Comparison of ENCODE assay signal across 9 mouse cellular contexts in genomic region chr16:33481148-33481547, GRCm38 (mm10). TPM values are rescaled to one million over a fixed set of nuclear protein-coding genes. Genes with fewer than 3 reads are reported as not detected.
DNase-seq lines count a peak whose midpoint lies in the region; ATAC-seq and TF ChIP-seq lines count a peak whose summit lies in the region.
"Had no signal": no experiment of that assay in that cellular context is flagged by ENCODE, and none has a peak within 500 bp of the region (broad histone marks: within the 10 kb centered on the region; RNA-seq: fewer than 3 reads in every experiment).

No protein-coding gene starts in this region.

- H3K36me3 ChIP-seq in intestine, embryonic 14.5 days (ENCODE audit: control insufficient read depth, insufficient read depth, low read length) = peaks cover 32% of the 10 kb centered on the region
- peaks cover 9% of the 10 kb centered on the region; the same call in 1 of the 2 replicates for H3K36me3 ChIP-seq in intestine, embryonic 15.5 days
- peaks cover 53% of the 10 kb centered on the region for H3K36me3 ChIP-seq in E14TG2a.4 (ENCODE audit: insufficient read depth, low read length)

- no peaks in the 10 kb centered on the region for H3K27me3 ChIP-seq in intestine, embryonic 14.5 days (replicated peaks; ENCODE audit: control insufficient read depth, insufficient read depth, low read length)
- no peaks in the 10 kb centered on the region for H3K27me3 ChIP-seq in intestine, embryonic 15.5 days (replicated peaks)
- no peaks in the 10 kb centered on the region for H3K27me3 ChIP-seq in E14TG2a.4 (ENCODE audit: insufficient read depth, low read length)
- H3K27me3 ChIP-seq: megakaryocyte, embryonic 14.5 days had no signal

- 98% methylated on average over 2 of the region's 2 CpGs for WGBS in intestine, embryonic 14.5 days
- WGBS in intestine, embryonic 15.5 days = 93% methylated on average over 2 of the region's 2 CpGs

- no peaks in the 10 kb centered on the region for H3K4me1 ChIP-seq in intestine, embryonic 14.5 days (replicated peaks; ENCODE audit: control insufficient read depth, insufficient read depth, low read length)
- no peaks in the 10 kb centered on the region for H3K4me1 ChIP-seq in intestine, embryonic 15.5 days (replicated peaks)
- peaks cover 9% of the 10 kb centered on the region for H3K4me1 ChIP-seq in E14TG2a.4 (replicated peaks; ENCODE audit: low read depth, low read length)

- peak; percentile 57 for TF ChIP-seq CTCF in E14TG2a.4 (conservative IDR thresholded peaks at IDR 0.05; ENCODE audit: low read length)

- H3K9me3 ChIP-seq in intestine, embryonic 14.5 days (ENCODE audit: control insufficient read depth, low read length) = no peaks in the 10 kb centered on the region
- no peaks in the 10 kb centered on the region for H3K9me3 ChIP-seq in intestine, embryonic 15.5 days
- no peaks in the 10 kb centered on the region for H3K9me3 ChIP-seq in E14TG2a.4 (ENCODE audit: low read length)
- H3K9me3 ChIP-seq: megakaryocyte, embryonic 14.5 days had no signal

- DNase-seq in intestine, embryonic 14.5 days (ENCODE audit: low spot score) = no peak
- DNase-seq in adrenal gland, postnatal 10 days = peak; percentile 21
- DNase-seq in kidney, adult 9 months = peak; percentile 36
- DNase-seq in retina, embryonic 14.5 days (ENCODE audit: low spot score) = peak; percentile 35
- DNase-seq in neural tube, embryonic 10.5 days (ENCODE audit: extremely low spot score, low spot score) = no peak
- DNase-seq in layer of hippocampus, postnatal 14 days (ENCODE audit: low spot score in 2 of 2) = no peak

- no peak overlapping the region for H3K4me2 ChIP-seq in intestine, embryonic 14.5 days (ENCODE audit: low read length)
- no peak overlapping the region for H3K4me2 ChIP-seq in intestine, embryonic 15.5 days (replicated peaks)

- no peak overlapping the region for H3K27ac ChIP-seq in intestine, embryonic 14.5 days (ENCODE audit: low read depth)
- H3K27ac ChIP-seq in intestine, embryonic 15.5 days = no peak overlapping the region

- no peak overlapping the region for H3K4me3 ChIP-seq in intestine, embryonic 14.5 days (ENCODE audit: low read depth, low read length)
- no peak overlapping the region for H3K4me3 ChIP-seq in intestine, embryonic 15.5 days (replicated peaks)
- H3K4me3 ChIP-seq in E14TG2a.4 (replicated peaks; ENCODE audit: low read length) = no peak overlapping the region
- H3K4me3 ChIP-seq: megakaryocyte, embryonic 14.5 days had no signal

- H3K9ac ChIP-seq in intestine, embryonic 14.5 days (ENCODE audit: low read length) = no peak overlapping the region
- H3K9ac ChIP-seq in intestine, embryonic 15.5 days = no peak overlapping the region

- 0 out of 2 replicates have a peak, but pooled peaks have one; percentile 53 for ATAC-seq in intestine, embryonic 14.5 days (replicated peaks; ENCODE audit: low FRiP score, low TSS enrichment, low read depth)
- no peak for ATAC-seq in intestine, embryonic 15.5 days

RNA-seq across cellular contexts. Expression of gene Slc12a8, which starts 36.0 kb away (rescaled TPM):
- 1.8 and 5.0 TPM in 2 replicates for polyA plus RNA-seq in intestine, embryonic 14.5 days (2014; fragmentation: Nextera tagmentation; extraction: Ambion mirVana)
- 6.2 and 7.2 TPM in 2 replicates for polyA plus RNA-seq in intestine, embryonic 15.5 days (2015; fragmentation: Nextera tagmentation; extraction: Ambion mirVana)
- 1 to 10 TPM in 1 of 2 experiments, under 1 TPM in 1; 0.63 to 1.3 TPM for total RNA-seq in adrenal gland, postnatal 10 days (2021)
- total RNA-seq in layer of hippocampus, postnatal 14 days (2021) = 1 to 10 TPM; 1.1 to 1.9 TPM

Comparison
In these comparisons a context has a peak if more than half of its experiments do, and no peak if none do; other contexts are left out.
1. DNase-seq: peak in adrenal gland, postnatal 10 days (single experiment), kidney, adult 9 months (single experiment) and retina, embryonic 14.5 days (single experiment); none in intestine, embryonic 14.5 days (single experiment), neural tube, embryonic 10.5 days (single experiment) and layer of hippocampus, postnatal 14 days (0 of 2).